Mouse (Mus musculus) brain, embryonic 14.5 days (tissue): ENCODE data around the gene Fbxo22.

Experiments
- CTCF ChIP-seq: fragments of 200-500 bp; IDR thresholded peaks from 2 replicates; pipeline ENCODE4 v1.5.1; 2012; ENCODE audit warnings: inconsistent platforms, mild to moderate bottlenecking, moderate library complexity, borderline replicate concordance; ENCODE audit not compliant: insufficient read depth, insufficient read length; ENCODE audit errors: extremely low read depth
- POLR2A ChIP-seq: fragments of 200-500 bp; IDR thresholded peaks from 2 replicates; pipeline ENCODE4 v1.6.1; 2012; ENCODE audit warnings: mild to moderate bottlenecking, inconsistent platforms, borderline replicate concordance; ENCODE audit not compliant: poor library complexity, insufficient read depth, insufficient read length, severe bottlenecking; ENCODE audit errors: extremely low read depth

DNA sequence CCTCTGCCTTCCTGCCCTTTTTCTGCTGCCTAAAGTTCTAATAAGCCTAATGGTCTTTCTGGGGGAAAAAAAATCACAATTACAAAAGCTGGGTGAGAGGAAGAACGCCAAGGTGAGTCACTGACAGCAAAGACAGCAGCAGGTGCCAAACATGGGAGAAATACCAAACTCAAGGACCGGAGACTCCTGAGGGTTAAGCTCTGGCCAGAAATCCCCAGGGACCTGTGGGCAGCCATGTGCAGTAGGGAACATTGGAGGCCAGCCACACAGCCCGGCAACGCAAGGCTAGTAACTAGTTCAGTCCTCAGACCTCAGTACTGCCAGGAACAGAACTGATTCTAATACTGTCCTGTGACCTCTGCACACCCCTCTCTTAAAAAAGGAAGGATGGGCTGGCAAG lies 19.4 kb downstream of the Fbxo22 start:
- TF ChIP-seq CTCF (no peak), POLR2A (no peak)
